Mouse (Mus musculus) liver, embryonic 16.5 days (tissue): ENCODE measurements around the gene Palld. TPM values are rescaled to one million over a fixed set of nuclear protein-coding genes. Genes with fewer than 3 reads are reported as not detected.

Source experiments
- ATAC-seq: fragments of 200-750 bp; cut with Nextera tagmentation; 2 replicates; pipeline ENCODE4 v1.8.0; 2017; ENCODE audit warnings: low read depth, mild to moderate bottlenecking, moderate number of reproducible peaks, moderate library complexity
- H3K27ac ChIP-seq: fragments of 300-500 bp; sonication (generic); 2 replicates; pipeline ENCODE4 v1.5.1; 2014; ENCODE audit warnings: mild to moderate bottlenecking, low read length
- H3K27me3 ChIP-seq: fragments of 300-500 bp; sonication (generic); 2 replicates; pipeline ENCODE4 v1.6.1; 2014; ENCODE audit warnings: low read depth, low read length, mixed read lengths; ENCODE audit not compliant: control insufficient read depth, insufficient read depth
- H3K36me3 ChIP-seq: fragments of 300-500 bp; sonication (generic); 2 replicates; pipeline ENCODE4 v1.6.1; 2014; ENCODE audit warnings: mild to moderate bottlenecking; ENCODE audit not compliant: control insufficient read depth, insufficient read depth
- H3K4me1 ChIP-seq: fragments of 300-500 bp; sonication (generic); 2 replicates; pipeline ENCODE4 v1.6.1; 2014; ENCODE audit warnings: low read depth, low read length, mixed read lengths; ENCODE audit not compliant: control insufficient read depth
- H3K4me2 ChIP-seq: fragments of 300-500 bp; sonication (generic); 2 replicates; pipeline ENCODE4 v1.6.1; 2014; ENCODE audit warnings: low read depth, low read length, mixed read lengths
- H3K4me3 ChIP-seq: fragments of 300-500 bp; sonication (generic); 2 replicates; pipeline ENCODE4 v1.5.1; 2014; ENCODE audit warnings: low read depth, mild to moderate bottlenecking, low read length
- H3K9ac ChIP-seq: fragments of 300-500 bp; sonication (generic); 2 replicates; pipeline ENCODE4 v1.6.1; 2014; ENCODE audit warnings: low read depth, low read length
- H3K9me3 ChIP-seq: fragments of 300-500 bp; sonication (generic); replicated peaks from 2 replicates; pipeline ENCODE4 v1.6.1; 2016; ENCODE audit warnings: low read length; ENCODE audit not compliant: control insufficient read depth
- WGBS: fragments of 180-500 bp; shearing (Covaris S2); extraction: QIAGEN DNeasy Blood & Tissue Kit; methylation state at CpG from one replicate; pipeline ENCODE4 v1.1.7; 2014; ENCODE audit not compliant: insufficient replicate concordance; 5-methylcytosine and 5-hydroxymethylcytosine counted together
- polyA plus RNA-seq: library from polyadenylated mRNA; unstranded; fragments of >200 nt; fragmentation: Nextera tagmentation; extraction: Ambion mirVana; gene quantifications from 2 replicates; pipeline ENCODE4 v1.2.1, GENCODE M21; 2015

The Palld gene
- polyA plus RNA-seq, 1 experiment from 2014 or later = 7.3 TPM

DNA sequence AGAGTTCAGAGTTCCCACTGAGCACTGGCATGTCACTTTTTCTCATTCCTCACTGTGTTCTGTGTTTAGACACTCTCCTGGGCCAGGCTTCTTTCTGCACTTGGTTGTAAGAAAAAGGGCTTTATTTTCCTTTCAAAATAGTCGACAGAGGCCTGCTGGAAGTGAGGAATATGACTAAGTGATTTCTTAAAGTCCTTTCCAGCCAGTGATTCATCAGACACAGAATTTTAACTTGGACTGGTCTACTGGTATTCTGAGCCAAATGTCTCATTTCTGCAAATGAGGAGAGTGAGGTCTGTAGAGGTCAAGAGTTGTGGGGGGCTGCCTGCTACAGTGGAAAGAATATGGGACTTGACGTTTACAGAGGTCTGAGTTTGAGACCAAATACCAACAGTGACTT lies 147.3 kb downstream of the Palld start:
- H3K27ac ChIP-seq = no peak overlapping the region
- ATAC-seq = no peak

DNA sequence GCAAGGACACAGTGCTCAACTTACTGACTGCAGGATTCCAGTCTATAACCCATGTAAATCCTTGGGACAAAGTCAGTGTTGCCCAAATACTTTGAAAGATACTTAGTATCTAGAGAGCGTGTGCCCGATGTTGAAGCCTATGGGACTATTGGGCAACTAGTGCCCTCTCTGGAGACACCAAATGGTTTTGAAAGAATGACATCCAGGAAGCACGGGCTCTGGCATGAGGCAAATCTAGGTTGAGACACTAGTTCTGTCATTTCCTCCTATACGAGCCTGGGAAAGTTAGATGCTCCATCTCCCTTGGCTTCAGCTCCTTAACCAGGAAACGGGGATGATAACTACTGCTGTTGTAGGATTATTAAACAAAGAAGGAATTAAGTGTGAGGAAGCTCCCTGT lies 155.4 kb downstream of the Palld start:
- no peak overlapping the region for H3K4me2 ChIP-seq
- H3K9ac ChIP-seq = no peak overlapping the region
- no peaks in the 10 kb centered on the region for H3K4me1 ChIP-seq
- no peak for ATAC-seq
- H3K36me3 ChIP-seq = no peaks in the 10 kb centered on the region
- H3K4me3 ChIP-seq = no peak overlapping the region
- 62% methylated on average over 5 of the region's 5 CpGs for WGBS
- H3K27me3 ChIP-seq = no peaks in the 10 kb centered on the region
- H3K9me3 ChIP-seq = no peaks in the 10 kb centered on the region
- no peak overlapping the region for H3K27ac ChIP-seq

More for the DNA sequence above, 147.3 kb downstream of the Palld start:
- Histone ChIP-seq H3K4me3 (no peak overlapping the region), H3K9ac (no peak overlapping the region), H3K36me3 (no peaks in the 10 kb centered on the region), H3K4me1 (no peaks in the 10 kb centered on the region), H3K27me3 (peaks cover 7% of the 10 kb centered on the region), H3K4me2 (no peak overlapping the region), H3K9me3 (no peaks in the 10 kb centered on the region)
- WGBS = 50% methylated on average over 2 of the region's 2 CpGs

DNA sequence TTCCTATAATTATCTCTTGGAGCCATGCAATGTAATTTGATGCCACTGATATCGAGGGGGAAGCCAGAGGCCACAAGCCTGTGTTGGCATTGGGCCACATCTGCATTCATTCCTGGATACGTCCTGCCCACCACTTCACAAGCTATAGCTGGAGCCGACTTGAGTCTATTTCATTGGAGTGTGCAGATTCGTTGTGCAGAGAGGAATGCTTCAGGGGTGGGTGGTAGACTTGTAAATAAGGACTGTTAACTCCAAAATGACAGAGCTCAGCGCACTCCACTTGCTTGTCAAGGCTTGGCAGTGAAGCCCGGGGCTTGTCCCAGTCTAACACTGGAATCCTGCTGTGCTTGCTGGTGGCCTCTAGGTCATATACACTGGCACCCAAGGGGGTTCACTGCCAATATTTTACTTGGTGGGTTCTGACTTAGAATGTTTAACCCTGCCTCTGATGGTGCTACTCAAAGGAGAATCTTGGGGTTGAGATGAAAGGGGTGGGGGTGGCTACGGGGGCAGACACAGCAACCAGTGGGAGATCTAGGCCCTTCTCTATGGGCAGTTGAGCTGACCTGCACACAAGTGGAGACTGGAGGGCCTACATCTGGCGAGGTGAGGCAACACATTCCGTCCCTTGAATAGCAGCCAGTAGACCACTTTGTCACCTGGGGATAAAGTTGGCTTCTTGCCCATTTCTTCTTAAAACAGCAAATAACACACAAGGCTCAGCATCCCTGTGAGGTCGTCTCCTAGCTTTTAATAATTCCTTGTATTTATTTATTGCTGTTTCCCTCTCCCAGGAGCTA lies 157.1 kb downstream of the Palld start:
- no peaks in the 10 kb centered on the region for H3K4me1 ChIP-seq
- H3K36me3 ChIP-seq = no peaks in the 10 kb centered on the region
- WGBS = 38% methylated on average over 10 of the region's 10 CpGs
- ATAC-seq = no peak
- H3K27ac ChIP-seq = no peak overlapping the region
- H3K9me3 ChIP-seq = no peaks in the 10 kb centered on the region
- no peak overlapping the region for H3K4me3 ChIP-seq
- H3K27me3 ChIP-seq = no peaks in the 10 kb centered on the region
- H3K9ac ChIP-seq = no peak overlapping the region
- H3K4me2 ChIP-seq = no peak overlapping the region

DNA sequence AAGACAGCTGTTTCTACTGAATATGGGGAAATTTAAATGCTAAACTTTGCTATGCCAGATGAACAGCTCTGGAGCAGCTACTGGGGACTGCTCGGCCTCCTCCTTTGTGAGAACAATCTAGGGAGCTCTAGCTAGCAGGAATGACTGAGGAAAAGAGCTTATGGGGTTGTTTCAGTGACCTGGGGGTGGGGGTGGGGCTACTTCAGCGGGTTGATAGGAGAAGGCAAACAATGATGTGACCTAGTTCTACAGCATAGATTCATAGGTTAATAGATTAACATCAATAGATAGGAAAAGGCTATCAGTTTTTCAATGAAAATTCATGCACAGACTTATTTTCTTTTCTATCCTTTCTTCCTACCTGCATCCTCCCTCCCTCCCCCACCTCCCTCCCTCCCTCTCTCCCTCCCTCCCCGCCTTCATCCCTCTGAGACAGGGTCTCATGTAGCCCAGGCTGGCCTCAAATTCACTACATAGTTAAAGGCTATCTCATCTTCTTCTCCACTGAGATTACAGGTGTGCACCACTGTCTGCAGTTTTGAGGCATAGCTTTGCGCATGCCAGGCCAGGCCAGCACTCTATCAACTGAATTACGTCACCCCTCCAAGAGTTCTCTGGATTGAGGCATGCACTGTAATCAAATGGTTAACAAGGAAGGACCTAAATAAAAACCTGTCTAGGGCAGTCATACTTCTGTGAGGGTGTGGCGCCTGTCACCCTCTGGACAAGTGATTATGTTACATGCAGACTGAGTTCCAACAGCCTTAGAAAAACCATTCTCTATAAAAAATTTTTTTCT lies 158.5 kb downstream of the Palld start:
- H3K36me3 ChIP-seq = no peaks in the 10 kb centered on the region
- H3K27me3 ChIP-seq = no peaks in the 10 kb centered on the region
- no peak overlapping the region for H3K4me3 ChIP-seq
- H3K9me3 ChIP-seq = no peaks in the 10 kb centered on the region
- H3K27ac ChIP-seq = no peak overlapping the region
- no peak for ATAC-seq
- WGBS = 53% methylated on average over 6 of the region's 6 CpGs
- H3K4me2 ChIP-seq = no peak overlapping the region
- H3K4me1 ChIP-seq = no peaks in the 10 kb centered on the region
- H3K9ac ChIP-seq = no peak overlapping the region

DNA sequence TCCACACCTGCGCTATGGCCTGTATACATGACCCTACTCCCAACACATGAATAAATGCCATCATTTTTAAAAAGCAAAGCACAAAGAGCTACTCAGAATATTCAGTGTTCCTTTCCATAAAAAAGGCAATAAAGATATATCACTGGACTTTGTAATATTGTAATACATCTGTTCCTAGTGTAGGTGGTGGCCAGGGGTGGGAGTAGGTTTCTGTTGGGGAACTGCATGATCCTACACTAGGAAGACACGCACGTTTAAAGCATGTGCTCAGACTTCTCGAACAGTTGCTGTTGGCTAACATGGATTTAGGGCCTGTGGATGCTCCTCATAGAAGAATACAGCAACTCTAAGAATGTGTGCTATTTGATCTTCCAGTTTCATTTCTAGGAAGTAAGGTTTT lies 165.0 kb downstream of the Palld start:
- WGBS = 68% methylated on average over 4 of the region's 4 CpGs
- ATAC-seq = no peak
- Histone ChIP-seq H3K4me3 (no peak overlapping the region), H3K27me3 (no peaks in the 10 kb centered on the region), H3K36me3 (no peaks in the 10 kb centered on the region), H3K9ac (no peak overlapping the region), H3K9me3 (no peaks in the 10 kb centered on the region), H3K4me1 (no peaks in the 10 kb centered on the region), H3K4me2 (no peak overlapping the region), H3K27ac (no peak overlapping the region)

DNA sequence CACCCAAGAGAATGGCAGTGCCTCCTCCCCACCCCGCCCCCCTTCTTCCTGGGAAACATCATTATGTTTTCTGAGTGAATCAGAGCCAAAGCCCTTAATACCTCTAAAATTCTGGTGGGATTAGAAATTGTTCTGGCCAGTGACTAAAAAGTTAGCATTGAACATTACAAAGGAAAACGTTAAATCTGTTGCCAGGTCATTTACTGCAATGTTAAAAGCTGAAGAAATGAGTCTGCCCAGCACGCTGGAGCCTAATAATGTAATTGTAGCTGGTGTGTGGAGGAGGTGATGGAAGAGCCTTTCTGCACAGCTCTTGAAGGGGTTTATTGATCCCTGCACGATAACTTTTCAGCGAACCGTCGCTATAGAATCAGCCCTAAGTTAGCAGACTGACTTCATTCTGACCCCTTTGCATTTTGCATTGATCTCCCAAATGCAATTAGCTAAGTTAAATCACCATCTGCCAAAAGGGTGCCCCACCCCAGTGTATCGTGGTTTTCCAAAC lies 165.7 kb downstream of the Palld start:
- no peak overlapping the region for H3K4me2 ChIP-seq
- H3K9ac ChIP-seq = no peak overlapping the region
- no peaks in the 10 kb centered on the region for H3K4me1 ChIP-seq
- no peaks in the 10 kb centered on the region for H3K27me3 ChIP-seq
- no peak overlapping the region for H3K4me3 ChIP-seq
- H3K27ac ChIP-seq = no peak overlapping the region
- no peaks in the 10 kb centered on the region for H3K9me3 ChIP-seq
- H3K36me3 ChIP-seq = no peaks in the 10 kb centered on the region
- no peak for ATAC-seq
- 73% methylated on average over 8 of the region's 8 CpGs for WGBS

DNA sequence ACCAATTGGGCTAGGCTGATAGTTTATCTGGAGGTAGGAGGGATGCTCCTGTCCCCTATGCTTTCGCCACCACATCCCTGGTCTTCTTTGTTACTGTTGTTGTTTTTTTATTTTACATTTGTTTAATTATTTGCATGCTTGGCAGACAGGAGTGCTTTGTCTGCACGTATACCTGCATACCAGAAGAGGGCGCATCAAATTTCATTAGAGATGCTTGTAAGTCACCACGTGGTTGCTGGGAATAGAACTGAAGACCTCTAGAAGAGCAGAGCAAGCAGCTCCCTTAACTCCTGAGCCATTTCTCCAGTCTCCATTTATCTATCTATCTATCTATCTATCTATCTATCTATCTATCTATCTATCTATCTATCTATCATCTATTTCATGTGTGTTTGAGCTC lies 166.4 kb downstream of the Palld start:
- Histone ChIP-seq H3K36me3 (no peaks in the 10 kb centered on the region), H3K4me1 (no peaks in the 10 kb centered on the region), H3K27me3 (no peaks in the 10 kb centered on the region), H3K4me3 (no peak overlapping the region), H3K9me3 (no peaks in the 10 kb centered on the region), H3K4me2 (no peak overlapping the region), H3K9ac (no peak overlapping the region), H3K27ac (no peak overlapping the region)
- WGBS = 45% methylated on average over 4 of the region's 4 CpGs
- ATAC-seq = no peak

DNA sequence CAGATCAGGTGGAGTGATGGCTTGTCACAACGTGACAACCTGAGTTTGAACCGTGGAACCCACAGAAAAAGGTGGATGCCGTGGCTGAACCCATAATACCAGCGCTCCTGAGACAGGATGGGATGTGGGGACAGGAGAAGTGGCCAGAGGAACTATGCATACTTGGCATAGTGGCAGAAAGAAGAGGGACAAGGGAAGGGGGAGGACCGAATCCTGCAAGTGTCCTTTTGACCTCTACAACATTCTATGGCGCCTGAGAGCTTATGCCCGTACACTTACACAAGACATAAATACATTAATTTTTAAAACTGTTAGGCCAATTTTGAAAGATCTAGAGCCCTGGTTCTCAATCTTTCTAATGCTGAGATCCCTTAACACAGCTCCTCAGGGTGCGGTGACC lies 168.3 kb downstream of the Palld start:
- Histone ChIP-seq H3K4me3 (no peak overlapping the region), H3K9me3 (no peaks in the 10 kb centered on the region), H3K4me1 (no peaks in the 10 kb centered on the region), H3K27ac (no peak overlapping the region), H3K36me3 (no peaks in the 10 kb centered on the region), H3K27me3 (no peaks in the 10 kb centered on the region), H3K4me2 (no peak overlapping the region), H3K9ac (no peak overlapping the region)
- ATAC-seq = no peak
- WGBS = 74% methylated on average over 8 of the region's 8 CpGs

DNA sequence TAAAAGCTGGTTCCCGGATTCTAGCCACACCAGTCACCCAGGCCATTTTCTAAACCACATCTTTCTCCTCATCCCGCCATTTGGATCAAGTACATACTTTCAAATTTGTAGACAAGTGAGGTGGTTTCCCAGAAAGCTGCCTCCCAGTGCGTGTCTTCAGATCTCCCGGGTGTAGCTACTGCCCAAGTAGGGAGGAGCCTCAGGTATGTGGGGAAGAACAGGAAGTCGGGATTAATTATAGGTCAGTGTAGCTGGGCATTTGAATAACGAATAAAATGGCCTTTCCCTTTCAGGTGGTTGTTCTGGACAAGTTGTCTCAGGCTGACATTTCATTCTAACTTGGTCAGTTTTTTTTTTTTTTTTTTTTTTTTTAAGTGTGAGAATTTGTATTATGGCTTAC lies 170.3 kb downstream of the Palld start:
- no peaks in the 10 kb centered on the region for H3K9me3 ChIP-seq
- WGBS = 57% methylated on average over 6 of the region's 6 CpGs
- no peak overlapping the region for H3K4me2 ChIP-seq
- no peaks in the 10 kb centered on the region for H3K4me1 ChIP-seq
- ATAC-seq = no peak
- H3K27me3 ChIP-seq = no peaks in the 10 kb centered on the region
- no peak overlapping the region for H3K27ac ChIP-seq
- H3K9ac ChIP-seq = no peak overlapping the region
- no peaks in the 10 kb centered on the region for H3K36me3 ChIP-seq
- H3K4me3 ChIP-seq = no peak overlapping the region
